Mouse (Mus musculus) layer of hippocampus, postnatal 14 days (tissue): ENCODE data around the gene Fbxl3. TPM values are rescaled to one million over a fixed set of nuclear protein-coding genes. Genes with fewer than 3 reads are reported as not detected.

Source experiments
- DNase-seq, 2 experiments: peaks; one replicate each; pipeline ENCODE4 v3.0.0; 2021 to 2022; ENCODE audit warnings: low spot score in 2 of 2, mixed read lengths in 1 of 2
- total RNA-seq, 2 experiments: library from RNA; stranded (reverse); gene quantifications; 2 replicates each; pipeline ENCODE4 v1.2.3; 2021

Fbxl3 gene
- total RNA-seq, 2 experiments from 2014 or later: 71.5 to 71.8 TPM

DNA sequence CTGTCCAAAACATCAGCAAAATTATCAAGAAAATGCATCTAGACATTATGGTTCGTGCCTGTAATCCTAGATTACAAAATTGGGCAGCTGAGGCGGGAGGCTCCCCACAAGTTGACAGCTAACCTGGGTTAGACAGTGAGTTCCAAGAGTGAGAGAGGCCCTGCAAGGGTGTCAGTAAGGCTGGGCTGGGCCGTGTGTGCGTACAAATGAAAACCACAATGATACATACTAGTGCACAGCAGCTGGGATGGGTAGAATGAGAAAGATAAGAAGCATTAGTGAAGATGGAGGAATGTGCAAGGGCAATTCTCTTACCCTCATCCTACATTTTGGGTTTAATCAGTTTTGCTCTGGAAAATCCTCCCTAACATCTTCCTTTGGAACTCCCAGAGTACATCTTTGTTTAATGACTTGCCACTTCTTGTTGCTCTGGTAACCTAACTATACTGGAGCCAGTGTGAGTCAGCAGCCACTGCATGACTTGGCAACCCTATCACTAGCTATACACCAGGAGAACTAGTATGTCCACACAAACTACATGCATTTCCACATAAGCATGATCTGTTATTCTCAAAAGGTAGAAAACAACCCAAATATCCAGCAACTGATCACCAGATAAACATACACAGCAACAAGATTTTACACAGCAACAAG is 12.6 kb downstream of the Fbxl3 start:
- DNase-seq: no peak

DNA sequence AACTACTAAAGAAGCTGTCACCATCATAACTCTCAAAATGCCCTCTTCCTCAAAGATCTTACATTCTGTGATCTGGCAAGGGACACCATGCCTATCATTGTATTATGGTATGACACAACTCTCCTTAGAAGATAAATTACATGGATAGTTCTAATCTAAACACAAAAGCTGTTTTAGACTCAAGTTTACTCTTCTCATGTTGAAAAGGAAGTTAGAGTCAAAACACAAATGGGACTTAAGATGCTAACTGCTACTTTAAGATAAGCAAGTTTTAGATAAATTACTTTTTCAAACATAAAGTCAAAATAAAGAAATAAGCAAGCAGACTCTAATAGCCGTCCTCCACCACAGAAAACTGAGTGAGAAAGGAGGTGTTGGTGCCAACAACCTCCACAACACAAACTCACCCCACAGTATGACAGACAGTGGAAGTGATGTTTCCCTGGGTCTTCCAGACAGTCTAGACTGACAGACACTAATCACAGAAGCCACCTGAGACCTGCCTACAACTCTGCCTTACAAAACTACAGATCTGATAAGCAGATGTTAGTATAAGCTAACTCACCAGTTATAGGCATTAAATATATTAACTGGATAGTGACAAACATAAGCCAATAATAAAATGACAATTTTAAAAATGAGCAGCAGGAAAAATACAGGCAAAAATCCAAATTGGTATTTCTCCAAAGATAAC is 13.4 kb downstream of the Fbxl3 start:
- no peak for DNase-seq

DNA sequence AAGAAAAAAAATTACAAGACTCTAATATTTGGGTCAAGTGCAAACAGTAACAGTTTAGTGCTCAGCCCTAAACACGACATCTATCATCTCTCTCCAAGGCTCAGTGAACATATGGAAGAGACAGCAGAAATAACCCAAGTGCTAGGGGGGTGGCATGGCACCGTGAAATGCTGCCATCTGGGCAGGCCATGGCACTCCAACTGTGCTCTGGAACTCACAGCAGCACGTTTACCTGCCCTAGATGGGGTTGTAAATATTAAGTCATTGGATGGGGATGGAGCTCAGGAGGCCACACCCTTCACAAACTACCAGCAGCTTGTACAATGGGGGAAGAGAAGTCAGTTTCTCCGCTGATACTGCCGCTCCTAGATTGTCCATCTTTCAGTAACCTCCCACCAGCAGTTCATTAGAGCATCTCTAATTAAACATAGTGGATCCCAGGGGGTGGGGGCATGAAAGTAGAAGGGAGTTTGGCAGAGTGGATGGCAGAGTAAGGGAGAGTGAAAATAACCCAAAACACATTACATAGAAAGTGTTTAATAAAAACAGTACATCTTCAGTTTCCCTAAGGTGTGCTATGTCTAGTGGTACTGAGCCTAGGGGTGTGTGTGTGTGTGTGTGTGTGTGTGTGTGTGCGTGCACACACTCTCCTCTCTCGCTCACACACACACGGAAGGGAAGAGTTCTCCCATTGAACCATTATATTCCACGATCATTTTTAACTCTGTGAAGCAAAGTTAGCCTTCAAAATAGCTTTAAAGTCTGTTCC is 20.0 kb downstream of the Fbxl3 start:
- peak in 1 of 2 experiments; percentile 29 for DNase-seq

DNA sequence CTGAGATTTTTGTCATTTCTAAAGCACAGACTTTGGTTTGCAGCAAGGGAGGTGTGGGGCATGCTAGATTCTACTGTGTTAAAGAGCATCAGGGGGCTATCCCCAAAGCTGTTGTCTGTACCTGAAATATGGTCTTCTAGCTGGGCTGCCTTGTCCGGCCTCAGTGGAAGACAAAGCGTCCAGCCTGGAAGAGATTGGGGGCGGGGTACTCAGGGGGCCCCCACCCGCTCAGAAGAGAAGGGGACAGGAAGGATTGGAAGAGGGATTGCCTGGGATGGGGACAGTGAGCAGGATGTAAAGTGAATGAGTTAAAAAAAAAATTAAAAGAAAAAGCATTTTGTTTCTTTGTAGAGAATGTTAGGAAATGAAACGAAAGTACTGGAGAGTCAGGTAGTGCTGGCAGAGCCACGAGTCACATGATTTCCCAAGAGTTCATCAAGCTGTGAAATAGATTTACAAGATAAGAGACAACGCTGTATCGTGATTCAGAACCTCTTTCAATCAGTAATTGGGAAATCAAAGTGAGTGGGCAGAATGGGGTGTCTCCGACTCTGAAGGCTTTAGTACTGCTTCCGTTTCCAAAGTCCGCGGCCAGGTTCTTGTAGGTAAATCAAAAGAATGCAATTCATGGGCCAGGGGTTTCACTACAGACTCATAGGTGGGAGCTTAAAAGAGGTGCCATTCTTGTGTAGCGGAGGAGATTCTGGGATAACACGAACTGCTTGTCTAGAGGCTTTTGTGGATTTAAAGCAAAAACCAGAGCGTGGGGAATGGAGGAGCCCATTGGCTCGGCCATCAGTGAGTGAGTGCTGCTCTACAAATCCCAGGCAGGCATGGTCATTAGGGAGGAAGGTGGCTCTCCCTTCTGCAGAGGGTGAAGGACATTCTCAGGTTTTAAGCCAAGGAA is 21.1 kb downstream of the Fbxl3 start:
- DNase-seq: no peak

DNA sequence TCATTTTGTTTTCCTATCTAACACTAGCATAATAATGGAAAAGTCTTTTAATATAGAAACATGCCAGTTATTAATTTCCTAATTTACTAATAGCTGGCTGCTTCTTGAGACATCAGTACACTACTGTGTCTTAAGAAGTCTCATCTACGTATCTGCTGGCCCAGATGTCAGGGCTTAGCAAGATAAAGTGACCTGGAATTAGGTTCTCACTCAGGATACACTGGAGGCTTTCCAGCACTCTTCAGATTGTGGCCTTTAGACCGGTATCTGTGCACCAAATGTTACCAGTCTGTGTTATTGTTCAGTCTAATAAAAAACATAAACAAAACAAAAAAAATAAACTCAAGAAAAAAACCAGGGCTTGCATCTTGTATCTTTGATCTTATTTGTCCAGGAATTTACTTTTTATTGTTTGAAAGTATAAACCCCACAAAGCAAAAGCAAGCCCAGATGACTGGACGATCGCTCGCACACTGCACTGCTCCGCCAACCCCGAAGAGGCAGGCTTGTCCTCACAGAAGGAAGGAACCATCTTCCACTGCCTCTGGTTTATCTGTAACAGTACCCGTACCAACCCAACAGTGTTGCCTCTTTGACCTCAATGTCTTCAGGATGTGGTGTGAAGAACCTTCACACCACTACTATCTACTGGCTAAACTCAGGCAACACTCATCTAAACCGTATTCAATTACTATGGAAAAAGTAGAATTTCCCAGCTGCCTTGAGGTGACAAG is 21.9 kb downstream of the Fbxl3 start:
- DNase-seq: no peak

DNA sequence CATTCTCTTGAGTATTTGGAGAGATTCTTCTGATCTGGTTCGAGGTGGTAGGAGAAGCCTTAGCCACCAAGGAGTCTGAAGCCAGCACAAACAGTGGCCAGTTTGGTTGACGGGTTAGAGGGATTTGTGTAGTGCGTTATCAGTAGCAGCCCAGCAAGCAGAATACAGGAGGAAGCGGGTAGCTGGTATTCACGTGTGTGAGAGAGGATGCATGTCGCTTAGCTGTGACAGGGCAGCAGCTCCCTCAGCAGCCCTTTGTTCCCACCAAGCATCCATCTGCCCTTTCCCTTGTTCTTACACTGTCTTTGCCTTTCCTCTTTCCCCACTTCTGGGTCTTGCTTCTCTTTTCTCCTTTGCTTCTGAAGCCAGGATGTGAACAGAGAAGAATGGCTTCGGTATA is 24.2 kb downstream of the Fbxl3 start:
- no peak for DNase-seq

DNA sequence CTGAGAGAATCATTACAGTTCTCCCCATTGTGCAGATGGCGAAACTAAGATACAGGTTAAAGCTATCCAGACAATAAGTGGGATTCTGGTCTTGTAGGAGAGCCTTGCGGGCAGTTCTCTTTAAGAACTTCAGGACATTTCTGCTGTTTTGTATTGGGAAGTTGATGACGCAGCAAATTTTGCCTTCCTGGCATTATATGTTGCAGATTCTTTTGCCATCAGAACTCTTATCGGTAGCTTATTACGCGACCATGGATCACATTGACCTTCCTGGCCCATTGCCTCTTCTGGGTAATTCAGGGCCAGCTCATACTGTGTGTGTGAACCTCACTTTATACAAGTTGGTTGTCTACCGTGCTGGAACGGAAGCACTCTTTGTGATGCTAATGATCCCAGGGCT is 25.5 kb downstream of the Fbxl3 start:
- no peak for DNase-seq

DNA sequence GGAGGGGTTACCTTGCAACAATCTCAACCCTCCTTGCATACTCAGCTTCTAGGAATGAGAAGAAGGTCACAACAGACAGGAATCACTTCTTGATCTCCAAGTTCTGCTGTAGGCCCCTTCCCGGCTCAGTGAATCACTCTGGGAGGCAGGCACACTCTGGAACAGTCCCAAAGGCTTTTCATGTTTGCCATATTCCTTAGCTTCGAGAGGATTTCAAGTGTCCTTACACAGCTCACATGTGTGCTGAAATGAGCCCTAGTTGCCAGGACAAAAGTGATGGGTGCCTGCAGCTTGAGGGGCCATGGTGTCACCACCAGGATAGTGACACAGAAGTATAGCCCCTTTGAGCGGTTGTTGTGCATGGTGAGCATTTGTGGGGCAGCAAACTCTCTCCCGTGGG is 26.6 kb downstream of the Fbxl3 start:
- no peak for DNase-seq

DNA sequence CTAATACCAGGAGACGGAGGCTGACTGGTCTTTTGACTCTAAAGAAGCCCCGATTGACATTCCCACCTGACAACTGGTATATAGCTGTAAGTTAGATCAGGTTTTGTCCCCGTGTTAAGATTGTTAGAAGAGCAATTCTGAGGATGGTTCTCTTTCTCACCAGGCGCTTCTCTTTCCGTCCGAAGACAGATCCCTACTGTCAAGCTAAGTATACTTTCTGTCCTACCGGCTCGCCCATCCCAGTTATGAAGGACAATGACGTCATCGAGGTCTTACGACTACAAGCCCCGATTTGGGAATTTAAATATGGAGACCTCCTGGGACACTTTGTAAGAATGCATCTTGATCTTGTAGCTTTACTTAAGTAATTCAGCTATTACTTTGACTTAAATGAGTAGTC is 27.9 kb downstream of the Fbxl3 start:
- DNase-seq: no peak

DNA sequence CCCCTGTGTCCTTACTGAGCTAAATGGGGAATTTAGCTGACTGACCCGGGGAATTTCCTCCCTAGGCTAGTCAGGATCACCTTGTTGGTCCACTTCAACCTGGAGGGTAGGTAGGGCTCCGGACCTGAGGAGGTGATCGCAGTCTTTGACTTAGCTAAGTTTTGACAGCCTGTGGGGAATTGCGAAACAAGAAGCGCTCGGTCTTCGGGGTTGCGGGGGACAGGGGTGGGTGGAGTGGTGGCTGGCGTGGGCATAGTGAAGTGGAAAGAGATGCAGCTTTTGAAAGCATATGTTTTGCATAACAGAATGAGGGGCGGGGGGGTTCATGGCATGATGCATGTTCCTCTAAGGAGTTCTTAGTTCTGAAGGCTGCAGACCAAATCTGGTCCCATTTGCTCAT is 28.6 kb downstream of the Fbxl3 start:
- no peak for DNase-seq

DNA sequence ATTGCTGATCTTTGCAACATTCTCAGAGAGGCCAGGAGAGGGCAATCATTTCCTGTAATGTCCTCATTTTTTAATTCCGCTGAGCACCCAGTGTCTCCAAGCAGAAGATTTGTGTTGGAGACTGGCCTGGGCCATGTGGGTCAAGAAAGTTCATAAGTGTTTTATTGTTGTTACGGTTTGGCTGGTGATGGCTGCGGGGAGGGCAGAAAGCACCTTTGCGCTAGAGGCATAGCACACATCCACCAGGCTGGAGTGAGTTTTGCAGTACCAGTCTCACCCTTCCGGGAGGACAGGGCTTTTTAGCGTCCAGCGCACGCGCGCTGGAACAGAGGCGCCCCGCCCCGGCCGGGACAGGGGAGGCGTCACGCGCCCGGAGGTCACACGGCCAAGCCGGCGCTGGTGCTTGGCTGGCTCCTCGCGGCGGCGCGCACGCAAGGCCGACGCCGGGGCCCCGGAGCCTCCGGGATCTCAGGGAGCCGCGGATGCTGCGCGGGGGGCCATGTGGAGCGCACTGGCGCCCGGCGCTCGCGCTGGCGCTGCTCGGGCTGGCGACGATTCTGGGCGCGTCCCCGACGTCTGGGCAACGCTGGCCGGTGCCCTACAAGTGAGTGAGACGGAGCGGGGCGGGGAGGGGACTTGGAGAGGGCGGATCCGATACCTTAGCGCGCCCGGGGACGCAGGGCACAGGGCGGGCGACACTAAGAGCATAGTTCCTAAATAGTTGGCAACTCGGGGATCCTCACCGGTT is 29.3 kb downstream of the Fbxl3 start, which contains the start of gene Cln5:
Gene Cln5 (plus strand): TSS at position 353 of the 748 bp plus-strand sequence.
- peak; percentile 83 to 90 for DNase-seq

DNA sequence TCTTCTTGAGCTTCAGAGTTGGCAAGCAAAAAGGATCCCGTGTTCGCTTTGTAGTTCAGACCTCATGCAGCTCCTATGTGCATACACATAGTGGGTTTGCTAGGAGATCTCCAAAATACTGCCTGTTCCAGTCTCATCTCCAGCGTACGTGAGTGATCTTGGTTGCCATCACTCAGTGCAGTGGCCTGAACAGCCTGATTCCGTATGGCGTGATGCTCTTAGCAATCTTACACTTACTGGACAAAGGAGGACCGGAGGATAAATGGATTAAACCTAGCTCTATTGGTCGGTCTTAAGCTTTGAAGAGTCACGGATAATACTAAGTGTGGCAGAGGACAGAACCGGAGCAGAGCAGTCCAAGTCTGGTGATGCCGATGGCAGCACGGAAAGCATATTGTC is 29.9 kb downstream of the Fbxl3 start:
- no peak for DNase-seq

DNA sequence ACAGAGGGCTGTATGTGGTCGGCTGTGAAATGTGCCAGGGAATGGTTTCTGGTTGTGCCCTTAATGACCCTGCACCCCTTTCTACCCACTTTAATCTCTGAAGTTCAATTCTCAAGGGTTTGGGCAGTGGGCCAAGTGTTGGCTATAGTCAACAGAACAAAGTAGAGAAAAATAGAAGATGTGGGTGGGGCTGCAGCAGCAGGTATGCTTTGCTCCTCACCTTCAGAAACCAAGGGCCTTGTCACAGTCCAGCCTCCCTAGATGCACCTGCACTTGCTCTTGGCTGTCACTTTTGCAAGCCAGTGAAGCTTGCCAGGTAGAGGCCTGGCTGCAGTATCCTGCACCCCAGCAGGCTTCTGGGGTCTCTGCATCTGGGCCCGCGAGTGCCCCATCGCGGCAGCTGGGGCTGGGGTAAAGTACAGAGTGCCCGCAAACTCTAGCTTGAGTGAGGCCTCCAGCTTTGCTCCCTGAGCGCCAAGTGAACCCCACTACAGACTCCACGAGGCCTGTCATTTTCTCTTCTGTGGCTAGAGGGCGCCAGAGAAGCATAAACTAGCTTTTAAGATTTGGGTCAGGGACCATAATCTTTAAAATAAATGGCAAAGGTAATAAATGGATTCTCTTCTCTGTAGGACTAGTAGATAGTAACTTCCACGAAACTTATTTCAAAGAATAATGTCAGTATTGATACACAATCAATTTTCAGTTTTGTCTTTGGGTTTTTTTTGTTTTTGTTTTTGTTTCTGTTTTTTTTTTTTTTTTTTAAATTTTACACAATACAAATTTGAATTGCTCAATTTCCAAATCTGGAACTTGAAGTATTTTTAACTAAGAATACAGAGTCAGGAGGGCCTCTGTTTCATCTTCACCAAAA is 33.8 kb downstream of the Fbxl3 start:
- peak; percentile 66 to 79 for DNase-seq

DNA sequence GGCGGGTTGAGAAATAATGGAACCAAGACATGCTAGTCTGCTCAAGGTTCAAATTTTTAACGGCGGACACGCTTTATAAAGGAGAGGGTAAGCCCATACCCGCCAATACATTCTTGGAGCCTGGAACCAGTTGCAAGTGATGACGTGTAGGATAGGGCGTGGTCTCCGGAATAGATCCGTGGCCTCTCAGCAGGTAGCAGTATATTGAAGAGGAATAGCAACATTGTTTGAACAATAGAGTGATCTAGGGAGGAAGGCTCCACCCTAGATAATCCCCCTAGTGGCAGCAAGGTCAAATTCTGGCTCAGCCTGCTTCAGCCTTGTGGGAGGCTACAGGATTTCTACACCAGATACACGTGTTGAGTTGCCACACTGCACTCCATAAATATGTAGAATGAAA is 39.9 kb downstream of the Fbxl3 start:
- no peak for DNase-seq

DNA sequence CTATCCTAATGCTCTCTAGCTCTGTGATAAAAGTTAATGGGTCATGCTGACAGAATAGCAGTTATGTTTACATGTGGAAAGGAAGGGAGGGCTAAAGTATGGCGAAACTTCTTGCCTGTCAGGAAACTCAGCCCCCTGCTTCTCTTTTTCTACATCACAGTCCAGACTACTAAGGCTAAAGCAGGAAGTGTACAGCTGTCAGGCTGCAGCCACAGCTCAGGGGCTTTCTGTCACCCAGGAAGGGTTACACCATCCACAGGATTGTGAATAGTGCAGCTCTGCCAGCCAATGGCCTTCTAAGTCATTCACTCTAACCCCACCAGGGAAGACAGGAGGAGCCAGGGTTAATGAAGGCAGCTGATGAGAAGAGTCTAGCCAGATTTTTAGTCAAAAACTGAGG is 40.4 kb downstream of the Fbxl3 start:
- no peak for DNase-seq

DNA sequence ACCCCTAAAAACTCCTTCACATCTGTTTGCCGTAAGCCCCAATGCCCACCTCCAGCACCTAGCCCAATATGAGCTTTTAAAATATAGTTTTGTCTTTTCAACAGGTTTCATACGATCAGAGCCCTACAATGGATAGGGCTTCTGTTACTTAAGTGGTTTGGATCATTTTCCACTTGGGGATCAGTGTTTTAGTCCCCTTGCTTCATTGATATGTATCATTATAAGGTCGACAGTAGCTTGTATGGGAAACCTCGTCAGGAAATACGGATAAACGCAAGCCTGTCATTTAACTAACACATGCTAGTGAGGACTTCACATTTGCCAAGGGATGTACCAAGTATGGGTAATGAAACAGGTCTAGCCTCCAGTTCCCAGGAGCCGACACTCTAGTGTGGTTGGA is 42.8 kb downstream of the Fbxl3 start:
- DNase-seq: no peak

DNA sequence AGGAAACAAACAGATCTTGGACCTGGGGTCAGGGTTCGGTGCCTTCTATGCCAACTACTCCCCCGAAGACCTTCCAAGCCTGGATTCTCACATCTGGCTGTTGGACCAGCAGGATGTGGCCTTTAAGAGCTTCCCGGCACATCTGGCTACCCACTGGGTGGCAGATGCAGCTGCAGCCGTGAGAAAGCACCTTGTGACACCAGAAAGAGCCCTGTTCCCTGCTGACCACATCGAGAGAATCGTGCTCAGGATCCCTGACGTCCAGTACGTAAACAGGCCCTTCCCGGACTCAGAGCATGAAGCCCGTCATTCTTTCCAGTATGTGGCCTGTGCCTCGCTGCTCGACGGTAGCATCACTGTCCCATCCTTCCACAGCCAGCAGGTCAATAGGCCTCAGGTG is 44.6 kb downstream of the Fbxl3 start:
- no peak for DNase-seq

DNA sequence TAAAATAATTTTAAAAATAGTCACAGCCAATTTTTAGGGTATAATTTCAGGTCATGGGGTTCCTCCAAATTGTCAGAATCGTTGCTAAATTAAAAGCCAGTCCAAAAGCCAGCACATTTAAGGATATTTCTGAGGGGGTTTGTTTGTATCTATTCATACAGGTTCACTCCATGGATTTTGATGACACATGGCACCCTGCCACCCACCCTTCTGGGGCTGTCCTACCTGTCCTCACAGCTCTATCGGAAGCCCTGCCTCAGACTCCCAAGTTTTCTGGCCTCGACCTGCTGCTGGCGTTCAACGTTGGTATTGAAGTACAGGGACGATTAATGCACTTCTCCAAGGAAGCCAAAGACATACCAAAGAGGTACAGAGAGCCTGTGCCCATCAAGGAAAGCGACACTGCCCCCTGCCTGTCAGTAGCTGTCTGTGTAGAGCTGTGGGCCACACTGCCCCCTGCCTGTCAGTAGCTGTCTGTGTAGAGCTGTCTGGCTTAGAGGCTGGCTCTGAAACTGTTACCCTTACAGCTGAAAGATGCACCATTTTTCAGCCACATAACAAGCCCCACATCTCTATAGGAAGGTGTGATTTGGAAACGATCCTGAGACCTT is 48.1 kb downstream of the Fbxl3 start:
- DNase-seq: peak; percentile 70 to 76
